Mouse (Mus musculus) testis, adult 2 months (tissue): ENCODE data around the gene Ogfod1.

Experiments used
- CTCF ChIP-seq: fragments of 200-500 bp; IDR thresholded peaks from 2 replicates; pipeline ENCODE4 v1.5.1; 2012; ENCODE audit warnings: low read depth, mild to moderate bottlenecking, inconsistent platforms, low read length, moderate library complexity; ENCODE audit not compliant: control insufficient read depth, insufficient read depth, insufficient replicate concordance
- POLR2A ChIP-seq: fragments of 200-500 bp; IDR thresholded peaks from 2 replicates; pipeline ENCODE4 v1.6.1; 2012; ENCODE audit warnings: low read depth, mild to moderate bottlenecking, inconsistent platforms, low read length, moderate library complexity; ENCODE audit not compliant: control insufficient read depth

GRCm38 (mm10) chr8:94057157-94057854, 20.3 kb downstream of the Ogfod1 start:
- TF ChIP-seq CTCF (no peak), POLR2A (no peak)
